Mouse (Mus musculus) CH12.LX (cell line): ENCODE data around the gene Zfp867. TPM values are rescaled to one million over a fixed set of nuclear protein-coding genes. Genes with fewer than 3 reads are reported as not detected.

ENCODE experiments used
- DNase-seq: peaks from one replicate; pipeline ENCODE4 v3.0.0-alpha.2; 2013; ENCODE audit errors: extremely low read depth
- H3K27ac ChIP-seq: 2 replicates; pipeline ENCODE4 v1.5.1; 2012; ENCODE audit warnings: low read depth, mild to moderate bottlenecking, control low read depth, moderate library complexity; ENCODE audit not compliant: insufficient read depth
- H3K27me3 ChIP-seq: replicated peaks from 2 replicates; pipeline ENCODE3; 2012; ENCODE audit warnings: inconsistent platforms
- H3K36me3 ChIP-seq, 2 experiments: replicated peaks in 1 of 2; 2 replicates each; pipeline versions ENCODE3 to v1.6.1; 2012; ENCODE audit warnings: inconsistent platforms in 1 of 2, low read length in 1 of 2, mild to moderate bottlenecking in 1 of 2, mixed read lengths in 1 of 2, moderate library complexity in 1 of 2; ENCODE audit not compliant: control insufficient read depth in 1 of 2, insufficient read depth in 1 of 2
- H3K4me1 ChIP-seq, 2 experiments: 2 replicates each; pipeline ENCODE4 v1.6.1; 2012; ENCODE audit warnings: inconsistent platforms in 1 of 2, moderate library complexity in 1 of 2; ENCODE audit not compliant: insufficient read depth in 2 of 2, control insufficient read depth in 1 of 2
- H3K4me2 ChIP-seq: 2 replicates; pipeline ENCODE4 v1.6.1; 2012; ENCODE audit warnings: low read depth, mild to moderate bottlenecking, control low read depth; ENCODE audit not compliant: poor library complexity, insufficient read depth, severe bottlenecking
- H3K4me3 ChIP-seq, 3 experiments: fragments of 150-350 bp in 1 of 3; sonication (generic) in 1 of 3; replicated peaks in 1 of 3; 2 replicates each; pipeline versions ENCODE3 to v1.5.1; 2011 to 2012; ENCODE audit warnings: low read depth in 2 of 3, low read length in 2 of 3, mild to moderate bottlenecking in 2 of 3, moderate library complexity in 2 of 3, control low read depth in 1 of 3, improper control_type of control experiment in 1 of 3, inconsistent platforms in 1 of 3, mixed read lengths in 1 of 3; ENCODE audit not compliant: poor library complexity in 1 of 3
- H3K79me2 ChIP-seq: replicated peaks from 2 replicates; pipeline ENCODE4 v1.6.1; 2012; ENCODE audit warnings: mild to moderate bottlenecking, moderate library complexity; ENCODE audit not compliant: control insufficient read depth, poor library complexity, insufficient read depth, severe bottlenecking; ENCODE audit errors: extremely low read depth
- H3K9ac ChIP-seq: 2 replicates; pipeline ENCODE4 v1.6.1; 2012; ENCODE audit warnings: low read depth, mild to moderate bottlenecking, control low read depth, moderate library complexity; ENCODE audit not compliant: insufficient read depth
- H3K9me3 ChIP-seq: replicated peaks from 2 replicates; pipeline ENCODE3; 2012; ENCODE audit warnings: low read length, inconsistent platforms, mixed read lengths
- BHLHE40 ChIP-seq: IDR thresholded peaks from 2 replicates; pipeline ENCODE4 v1.6.1; 2011; ENCODE audit warnings: mild to moderate bottlenecking, low read depth, low read length, improper control_type of control experiment
- CHD1 ChIP-seq: IDR thresholded peaks from 2 replicates; pipeline ENCODE4 v1.6.1; 2012; ENCODE audit warnings: low read depth, low read length, improper control_type of control experiment, inconsistent platforms
- CHD2 ChIP-seq: IDR thresholded peaks from 2 replicates; pipeline ENCODE4 v1.6.1; 2011; ENCODE audit warnings: low read length, improper control_type of control experiment
- ELF1 ChIP-seq: IDR thresholded peaks from 2 replicates; pipeline ENCODE4 v1.6.1; 2014; ENCODE audit warnings: low read depth, mild to moderate bottlenecking, inconsistent platforms, low read length, improper control_type of control experiment
- EP300 ChIP-seq: IDR thresholded peaks from 2 replicates; pipeline ENCODE4 v1.6.1; 2011; ENCODE audit warnings: low read length, improper control_type of control experiment
- ETS1 ChIP-seq: conservative IDR thresholded peaks from 2 replicates; pipeline ENCODE4 v1.6.1; 2012; ENCODE audit warnings: low read depth, mild to moderate bottlenecking, inconsistent platforms, low read length, improper control_type of control experiment, moderate library complexity
- HCFC1 ChIP-seq: IDR thresholded peaks from 2 replicates; pipeline ENCODE4 v1.6.1; 2012; ENCODE audit warnings: low read depth, mild to moderate bottlenecking, inconsistent platforms, low read length, improper control_type of control experiment
- IRF4 ChIP-seq: IDR thresholded peaks from 2 replicates; pipeline ENCODE4 v1.6.1; 2014; ENCODE audit warnings: low read depth, mild to moderate bottlenecking, inconsistent platforms, low read length, improper control_type of control experiment
- JUN ChIP-seq: IDR thresholded peaks from 2 replicates; pipeline ENCODE4 v1.6.1; 2011; ENCODE audit warnings: low read depth, mild to moderate bottlenecking, low read length, improper control_type of control experiment, moderate library complexity; ENCODE audit not compliant: insufficient read depth
- KAT2A ChIP-seq: IDR thresholded peaks from 2 replicates; pipeline ENCODE4 v1.6.1; 2012; ENCODE audit warnings: low read length, improper control_type of control experiment, inconsistent platforms; ENCODE audit not compliant: insufficient replicate concordance
- MAFK ChIP-seq: IDR thresholded peaks from 2 replicates; pipeline ENCODE4 v1.6.1; 2011; ENCODE audit warnings: low read length, improper control_type of control experiment; ENCODE audit not compliant: insufficient replicate concordance
- MAX ChIP-seq: IDR thresholded peaks from 2 replicates; pipeline ENCODE4 v1.6.1; 2011; ENCODE audit warnings: low read length, improper control_type of control experiment
- MAZ ChIP-seq: IDR thresholded peaks from 2 replicates; pipeline ENCODE4 v1.6.1; 2012; ENCODE audit warnings: low read depth, mild to moderate bottlenecking, inconsistent platforms, low read length, improper control_type of control experiment, moderate library complexity
- MEF2A ChIP-seq: IDR thresholded peaks from 2 replicates; pipeline ENCODE4 v1.6.1; 2014; ENCODE audit warnings: low read depth, mild to moderate bottlenecking, inconsistent platforms, low read length, improper control_type of control experiment, borderline replicate concordance
- MXI1 ChIP-seq: IDR thresholded peaks from 2 replicates; pipeline ENCODE4 v1.6.1; 2011; ENCODE audit warnings: mild to moderate bottlenecking, low read depth, low read length, improper control_type of control experiment
- MYC ChIP-seq: IDR thresholded peaks from 2 replicates; pipeline ENCODE4 v1.6.1; 2011; ENCODE audit warnings: low read depth, mild to moderate bottlenecking, improper control_type of control experiment, low read length
- NELFE ChIP-seq: IDR thresholded peaks from 2 replicates; pipeline ENCODE4 v1.6.1; 2011; ENCODE audit warnings: low read depth, low read length, improper control_type of control experiment
- NRF1 ChIP-seq: IDR thresholded peaks from 2 replicates; pipeline ENCODE4 v1.6.1; 2014; ENCODE audit warnings: low read depth, mild to moderate bottlenecking, inconsistent platforms, low read length, improper control_type of control experiment, moderate library complexity
- PAX5 ChIP-seq: IDR thresholded peaks from 2 replicates; pipeline ENCODE4 v1.6.1; 2012; ENCODE audit warnings: low read length, inconsistent platforms, mixed read lengths
- POLR2A ChIP-seq: IDR thresholded peaks from 2 replicates; pipeline ENCODE4 v1.6.1; 2011; ENCODE audit warnings: low read depth, mild to moderate bottlenecking, improper control_type of control experiment, low read length
- POLR2AphosphoS2 ChIP-seq: IDR thresholded peaks from 2 replicates; pipeline ENCODE4 v1.6.1; 2011; ENCODE audit warnings: low read depth, low read length, improper control_type of control experiment
- RAD21 ChIP-seq: IDR thresholded peaks from 2 replicates; pipeline ENCODE4 v1.6.1; 2011; ENCODE audit warnings: low read depth, mild to moderate bottlenecking, low read length, improper control_type of control experiment, moderate library complexity
- SIN3A ChIP-seq: IDR thresholded peaks from 2 replicates; pipeline ENCODE4 v1.6.1; 2012; ENCODE audit warnings: low read length, improper control_type of control experiment, inconsistent platforms
- SMC3 ChIP-seq: IDR thresholded peaks from 2 replicates; pipeline ENCODE4 v1.6.1; 2011; ENCODE audit warnings: low read depth, low read length, improper control_type of control experiment
- TBP ChIP-seq: conservative IDR thresholded peaks from 2 replicates; pipeline ENCODE4 v1.6.1; 2011; ENCODE audit warnings: low read depth, low read length, improper control_type of control experiment
- TCF12 ChIP-seq: IDR thresholded peaks from 2 replicates; pipeline ENCODE4 v1.6.1; 2014; ENCODE audit warnings: low read depth, mild to moderate bottlenecking, inconsistent platforms, low read length, improper control_type of control experiment
- USF1 ChIP-seq: IDR thresholded peaks from 2 replicates; pipeline ENCODE4 v1.6.1; 2014; ENCODE audit warnings: low read depth, mild to moderate bottlenecking, inconsistent platforms, low read length, improper control_type of control experiment
- USF2 ChIP-seq: conservative IDR thresholded peaks from 2 replicates; pipeline ENCODE4 v1.6.1; 2011; ENCODE audit warnings: low read depth, low read length, improper control_type of control experiment
- ZC3H11A ChIP-seq: IDR thresholded peaks from 2 replicates; pipeline ENCODE4 v1.6.1; 2012; ENCODE audit warnings: low read depth, mild to moderate bottlenecking, inconsistent platforms, low read length, improper control_type of control experiment
- ZKSCAN1 ChIP-seq: IDR thresholded peaks from 2 replicates; pipeline ENCODE4 v1.6.1; 2012; ENCODE audit warnings: low read depth, inconsistent platforms, low read length, improper control_type of control experiment, borderline replicate concordance
- ZMIZ1 ChIP-seq: IDR thresholded peaks from 2 replicates; pipeline ENCODE4 v1.6.1; 2012; ENCODE audit warnings: low read depth, mild to moderate bottlenecking, inconsistent platforms, low read length, improper control_type of control experiment
- ZNF384 ChIP-seq: IDR thresholded peaks from 2 replicates; pipeline ENCODE4 v1.6.1; 2012; ENCODE audit warnings: low read depth, low read length, improper control_type of control experiment, inconsistent platforms
- dilution Hi-C: fragments of 300-500 bp; cut with MboI; formaldehyde crosslinking; loops from 2 replicates; pipeline ENCODE4 v1.14.3; 2020; ENCODE audit warnings: low sequenced_read_pairs; ENCODE audit not compliant: extremely low pct_unique_long_range_greater_than_20kb, extremely low pct_ligation_motif_present
- in situ Hi-C: fragments of 300-500 bp; cut with MboI; formaldehyde crosslinking; loops from 3 replicates; pipeline ENCODE4 v1.14.3; 2019; ENCODE audit warnings: low sequenced_read_pairs, low pct_ligation_motif_present, low pct_unique_long_range_greater_than_20kb, mixed read lengths
- polyA plus RNA-seq: library from polyadenylated mRNA; unstranded; fragments of >175 nt; gene quantifications from 2 replicates; pipeline ENCODE4 v1.2.1, GENCODE M21; 2012; ENCODE audit warnings: low read depth; ENCODE audit not compliant: insufficient read length
- total RNA-seq, 2 experiments: library from RNA; depleted of rRNA; stranded (reverse); fragments of 300-350 nt in 1 of 2; fragments of >200 nt in 1 of 2; gene quantifications; 2 replicates each; pipeline ENCODE4 v1.2.3; 2012 to 2014

Zfp867 gene
- total and polyA plus RNA-seq, 3 experiments, result 4.6 to 7.1 (median 4.9) TPM

GRCm38 (mm10) chr11:59449741-59450229 lies 22.5 kb downstream of the Zfp867 start, which contains the start of gene Jmjd4:
Gene Jmjd4, plus strand, starts transcription at chr11:59450045.
- TF ChIP-seq MAFK, result no peak
- TF ChIP-seq POLR2A, result peak; percentile 93
- peak; percentile 97 for TF ChIP-seq NRF1
- TF ChIP-seq TCF12, result peak; percentile 96
- TF ChIP-seq MAZ, result peak; percentile 89; the same call in 1 of the 2 replicates
- TF ChIP-seq EP300, result no peak
- TF ChIP-seq ZC3H11A, result no peak
- TF ChIP-seq USF1, result no peak
- peak; percentile 69 for TF ChIP-seq MXI1
- TF ChIP-seq CHD2, result peak; percentile 92
- no peak; the same call in 1 of the 2 replicates for TF ChIP-seq MAX
- no peak for TF ChIP-seq SMC3
- TF ChIP-seq ELF1, result peak; percentile 55; the same call in 1 of the 2 replicates
- TF ChIP-seq USF2, result no peak
- TF ChIP-seq IRF4, result peak; percentile 35; the same call in 1 of the 2 replicates
- 0 out of 2 replicates have a peak, but pooled peaks have one; percentile 58 for TF ChIP-seq POLR2AphosphoS2
- no peak for TF ChIP-seq PAX5
- TF ChIP-seq CHD1, result 0 out of 2 replicates have a peak, but pooled peaks have one; percentile 36
- no peak for TF ChIP-seq JUN
- peak; percentile 46; the same call in 1 of the 2 replicates for TF ChIP-seq MYC
- peak; percentile 96 for TF ChIP-seq NELFE
- TF ChIP-seq ETS1, result peak; percentile 57
- TF ChIP-seq KAT2A, result peak; percentile 71; the same call in 1 of the 2 replicates
- peak; percentile 90 for TF ChIP-seq SIN3A
- peak; percentile 76 for TF ChIP-seq ZMIZ1
- TF ChIP-seq BHLHE40, result peak; percentile 89
- no peak for TF ChIP-seq ZKSCAN1
- TF ChIP-seq ZNF384, result no peak
- TF ChIP-seq RAD21, result no peak; the same call in 1 of the 2 replicates
- peak; percentile 88 for TF ChIP-seq HCFC1
- peak; percentile 75 for TF ChIP-seq TBP
- TF ChIP-seq MEF2A, result peak; percentile 80
- TF ChIP-seq, all 38 proteins: peak for 20
- no peaks in the 10 kb centered on the region for H3K27me3 ChIP-seq
- peak within 1 kb of the TSS; percentile 80 for H3K4me2 ChIP-seq
- H3K4me3 ChIP-seq, result peak within 1 kb of the TSS; percentile 77 to 95 (median 84)
- H3K79me2 ChIP-seq, result no peaks in the 10 kb centered on the region; the same call in 1 of the 2 replicates
- peak within 1 kb of the TSS; percentile 60 for H3K27ac ChIP-seq
- dilution Hi-C loops (no loop called here), in situ Hi-C loops (no loop called here)
- DNase-seq, result peak; percentile 93
- peak within 1 kb of the TSS; percentile 62 for H3K9ac ChIP-seq
- H3K9me3 ChIP-seq, result no peaks in the 10 kb centered on the region
- peaks cover 19 to 37% of the 10 kb centered on the region in 2 experiments for H3K4me1 ChIP-seq
- H3K36me3 ChIP-seq, result peaks cover 19 to 59% of the 10 kb centered on the region in 2 experiments
